ENCODE assay signal across 17 mouse cellular contexts in the genomic region with DNA sequence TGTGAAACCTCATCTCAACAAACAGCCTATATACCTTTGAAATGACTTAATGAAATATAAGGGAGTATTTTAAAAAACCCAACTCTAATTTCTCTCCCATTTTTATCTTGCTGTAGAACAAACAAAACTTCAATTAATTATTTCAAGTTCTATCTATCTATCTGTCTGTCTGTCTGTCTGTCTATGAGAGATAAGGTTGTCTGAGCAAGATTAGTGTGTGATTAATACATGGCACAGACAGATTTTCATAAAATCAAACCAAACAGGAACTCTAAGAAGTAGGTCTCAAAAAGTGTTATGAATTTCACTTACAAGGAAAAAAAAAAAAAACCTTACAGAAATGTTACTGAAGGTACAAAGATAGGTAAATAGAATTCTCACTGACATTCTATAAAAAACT. TPM values are rescaled to one million over a fixed set of nuclear protein-coding genes. Genes with fewer than 3 reads are reported as not detected.
DNase-seq lines count a peak whose midpoint lies in the region; ATAC-seq and TF ChIP-seq lines count a peak whose summit lies in the region.
"Had no signal": no experiment of that assay in that cellular context is flagged by ENCODE, and none has a peak within 500 bp of the region (broad histone marks: within the 10 kb centered on the region; RNA-seq: fewer than 3 reads in every experiment).

No protein-coding gene starts in this region.

- intact Hi-C loops in heart, adult 2 months (cut with DNase I), result loop anchor here (10.0 kb wide), 1 partner anchor 899 kb away; the partner anchor contains the start of gene Cct4

- no peak overlapping the region for H3K27ac ChIP-seq in heart, embryonic 14.5 days (replicated peaks in 1 of 2; ENCODE audit: control insufficient read depth in 1 of 2, insufficient read depth in 1 of 2, low read depth in 2 of 2, low read length in 2 of 2)
- H3K27ac ChIP-seq in heart, adult 2 months, result no peak overlapping the region
- H3K27ac ChIP-seq in hindbrain, embryonic 12.5 days, result no peak overlapping the region
- no peak overlapping the region for H3K27ac ChIP-seq in midbrain, embryonic 15.5 days
- H3K27ac ChIP-seq in cerebellum, adult 2 months (ENCODE audit: insufficient read depth, low read length), result no peak overlapping the region
- H3K27ac ChIP-seq: embryonic facial prominence, embryonic 13.5 days; stomach, embryonic 15.5 days had no signal

- H3K4me1 ChIP-seq in heart, embryonic 14.5 days (ENCODE audit: control insufficient read depth in 2 of 2, insufficient read depth in 2 of 2, low read length in 2 of 2), result peaks cover 0 to 7% of the 10 kb centered on the region in 2 experiments; a peak in 1 of 4 replicates
- no peaks in the 10 kb centered on the region; the same call in 1 of the 2 replicates for H3K4me1 ChIP-seq in heart, adult 2 months (ENCODE audit: control insufficient read depth, insufficient read depth, low read length)
- H3K4me1 ChIP-seq in E14TG2a.4 (replicated peaks; ENCODE audit: low read depth, low read length), result peaks cover 13% of the 10 kb centered on the region
- H3K4me1 ChIP-seq in hindbrain, embryonic 12.5 days, result peaks cover 7% of the 10 kb centered on the region
- peaks cover 13% of the 10 kb centered on the region for H3K4me1 ChIP-seq in midbrain, embryonic 15.5 days
- no peaks in the 10 kb centered on the region for H3K4me1 ChIP-seq in cerebellum, adult 2 months (ENCODE audit: control insufficient read depth, insufficient read depth, low read length)
- H3K4me1 ChIP-seq: stomach, embryonic 15.5 days had no signal

- no peak for TF ChIP-seq POLR2A in heart, adult 2 months (IDR thresholded peaks at IDR 0.05; ENCODE audit: insufficient read depth, low read depth, low read length)
- TF ChIP-seq POLR2A in cerebellum, adult 2 months (IDR thresholded peaks at IDR 0.05; ENCODE audit: borderline replicate concordance, insufficient read depth, low read length), result no peak

- TF ChIP-seq CTCF in heart, adult 2 months (IDR thresholded peaks at IDR 0.05), result no peak
- TF ChIP-seq CTCF in E14TG2a.4 (conservative IDR thresholded peaks at IDR 0.05; ENCODE audit: low read length), result no peak
- TF ChIP-seq CTCF in cerebellum, adult 2 months (IDR thresholded peaks at IDR 0.05; ENCODE audit: borderline replicate concordance, insufficient read depth, low read depth, low read length), result no peak

- DNase-seq in heart, adult 2 months, result no peak
- DNase-seq in cerebellum, adult 2 months, result no peak
- no peak for DNase-seq in kidney, postnatal 36 days
- DNase-seq: cerebellum, postnatal 14 days; heart, adult 11 months; heart, postnatal 4 days; layer of hippocampus, adult 9-11 months; liver; thymus, postnatal 14 days had no signal

- no peak for TF ChIP-seq EP300 in heart, adult 2 months (IDR thresholded peaks at IDR 0.05; ENCODE audit: insufficient read depth, low read depth, low read length)

- H3K4me2 ChIP-seq in heart, embryonic 14.5 days (ENCODE audit: low read length), result 0 out of 2 replicates have a peak overlapping the region, but pooled peaks have one; percentile 32
- peak overlapping the region; percentile 31; the same call in 1 of the 2 replicates for H3K4me2 ChIP-seq in hindbrain, embryonic 12.5 days (replicated peaks)
- H3K4me2 ChIP-seq in midbrain, embryonic 15.5 days, result peak overlapping the region; percentile 28; the same call in 1 of the 2 replicates

- H3K9me3 ChIP-seq in heart, embryonic 14.5 days (ENCODE audit: control insufficient read depth, low read length), result no peaks in the 10 kb centered on the region
- no peaks in the 10 kb centered on the region for H3K9me3 ChIP-seq in E14TG2a.4 (ENCODE audit: low read length)
- H3K9me3 ChIP-seq in hindbrain, embryonic 12.5 days (replicated peaks), result no peaks in the 10 kb centered on the region
- no peaks in the 10 kb centered on the region for H3K9me3 ChIP-seq in midbrain, embryonic 15.5 days
- H3K9me3 ChIP-seq: embryonic facial prominence, embryonic 13.5 days; stomach, embryonic 15.5 days had no signal

- no peak for ATAC-seq in heart, embryonic 14.5 days (ENCODE audit: insufficient number of reproducible peaks, insufficient read depth, low FRiP score, low read depth)
- no peak for ATAC-seq in hindbrain, embryonic 12.5 days (ENCODE audit: low FRiP score)
- ATAC-seq in midbrain, embryonic 15.5 days (replicated peaks), result no peak
- no peak for ATAC-seq in inflammation-experienced regulatory T-cells, adult 6 months
- ATAC-seq: Patski had no signal

- no peak overlapping the region for H3K9ac ChIP-seq in heart, embryonic 14.5 days (ENCODE audit: low read length)
- no peak overlapping the region for H3K9ac ChIP-seq in heart, adult 2 months (ENCODE audit: low read depth, low read length)
- no peak overlapping the region for H3K9ac ChIP-seq in hindbrain, embryonic 12.5 days
- no peak overlapping the region for H3K9ac ChIP-seq in midbrain, embryonic 15.5 days

- H3K79me2 ChIP-seq in heart, adult 2 months (replicated peaks; ENCODE audit: control insufficient read depth, insufficient read depth, low read length), result no peaks in the 10 kb centered on the region

- H3K4me3 ChIP-seq in heart, embryonic 14.5 days (ENCODE audit: control insufficient read depth in 1 of 2, insufficient read depth in 1 of 2, low read depth in 1 of 2, low read length in 2 of 2), result no peak overlapping the region
- H3K4me3 ChIP-seq in heart, adult 2 months, result no peak overlapping the region
- H3K4me3 ChIP-seq in E14TG2a.4 (replicated peaks; ENCODE audit: low read length), result peak overlapping the region; percentile 97
- H3K4me3 ChIP-seq in hindbrain, embryonic 12.5 days, result no peak overlapping the region; the same call in 1 of the 2 replicates
- no peak overlapping the region for H3K4me3 ChIP-seq in midbrain, embryonic 15.5 days
- no peak overlapping the region for H3K4me3 ChIP-seq in cerebellum, adult 2 months (replicated peaks; ENCODE audit: insufficient read depth, low read depth, low read length)

- H3K36me3 ChIP-seq in heart, embryonic 14.5 days (ENCODE audit: control insufficient read depth, insufficient read depth, low read length), result peaks cover 22% of the 10 kb centered on the region
- H3K36me3 ChIP-seq in heart, adult 2 months (ENCODE audit: control insufficient read depth, insufficient read depth, low read length), result peaks cover 5% of the 10 kb centered on the region
- peaks cover 33% of the 10 kb centered on the region for H3K36me3 ChIP-seq in E14TG2a.4 (ENCODE audit: insufficient read depth, low read length)
- H3K36me3 ChIP-seq in hindbrain, embryonic 12.5 days, result peaks cover 15% of the 10 kb centered on the region
- peaks cover 10% of the 10 kb centered on the region; the same call in 1 of the 2 replicates for H3K36me3 ChIP-seq in midbrain, embryonic 15.5 days (replicated peaks)

- no peaks in the 10 kb centered on the region for H3K27me3 ChIP-seq in heart, embryonic 14.5 days (ENCODE audit: control insufficient read depth, insufficient read depth, low read length)
- H3K27me3 ChIP-seq in heart, adult 2 months (ENCODE audit: control insufficient read depth, insufficient read depth, low read length), result no peaks in the 10 kb centered on the region
- no peaks in the 10 kb centered on the region for H3K27me3 ChIP-seq in E14TG2a.4 (ENCODE audit: insufficient read depth, low read length)
- no peaks in the 10 kb centered on the region for H3K27me3 ChIP-seq in hindbrain, embryonic 12.5 days
- no peaks in the 10 kb centered on the region for H3K27me3 ChIP-seq in midbrain, embryonic 15.5 days (replicated peaks)
- no peaks in the 10 kb centered on the region for H3K27me3 ChIP-seq in cerebellum, adult 2 months (ENCODE audit: control insufficient read depth, insufficient read depth, low read length)
- H3K27me3 ChIP-seq: stomach, embryonic 15.5 days had no signal

RNA-seq across cellular contexts. Expression of gene Papolg, which starts 1.5 kb away (rescaled TPM):
- polyA plus RNA-seq in heart, embryonic 14.5 days (2014; fragmentation: Nextera tagmentation; extraction: Ambion mirVana), result 9.6 and 10.6 TPM in 2 replicates
- total RNA-seq in heart, adult 2 months (2021), result 1 to 10 TPM; 7.3 to 7.9 TPM
- polyA plus RNA-seq in heart, adult 2 months (2012; rRNA removed), result 2.9 and 5.6 TPM in 2 replicates
- polyA plus RNA-seq in hindbrain, embryonic 12.5 days (2016; fragmentation: Nextera tagmentation; extraction: Ambion mirVana), result 27.7 and 29.0 TPM in 2 replicates
- polyA plus RNA-seq in midbrain, embryonic 15.5 days (2015; fragmentation: Nextera tagmentation; extraction: Ambion mirVana), result 19.1 and 21.9 TPM in 2 replicates
- 10.5 and 11.3 TPM in 2 replicates for polyA plus RNA-seq in cerebellum, adult 2 months (2012; rRNA removed)
- 10 to 100 TPM; 38.4 to 44.2 (median 40.9) TPM for polyA plus RNA-seq in inflammation-experienced regulatory T-cells, adult 6 months (2017; shearing (Covaris generic))
